Comparison of ENCODE assay signal across 9 mouse cellular contexts in the genomic region with DNA sequence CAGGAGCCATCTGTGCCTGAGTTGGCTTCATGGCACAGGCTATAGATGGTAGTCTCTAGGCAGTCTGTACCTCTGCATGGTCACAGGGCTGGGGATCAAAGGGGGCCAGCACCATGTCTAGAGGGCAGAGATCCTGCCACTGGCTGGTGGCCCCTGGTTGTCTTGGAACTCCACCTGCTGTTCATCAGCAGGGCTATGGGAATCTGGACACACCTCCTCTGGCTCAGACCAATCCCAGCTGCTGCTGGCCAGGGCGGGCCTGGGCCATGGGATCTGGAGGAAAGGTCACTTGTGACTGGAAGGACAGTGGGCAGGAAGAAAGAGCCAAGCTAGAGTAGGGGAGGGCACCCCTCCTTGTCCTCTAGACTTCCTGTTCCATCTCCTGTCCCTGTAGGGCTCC. TPM values are rescaled to one million over a fixed set of nuclear protein-coding genes. Genes with fewer than 3 reads are reported as not detected.
A peak's percentile ranks its signal among the peaks of the same experiment; 100 is the strongest.
DNase-seq lines count a peak whose midpoint lies in the region; ATAC-seq and TF ChIP-seq lines count a peak whose summit lies in the region.
"Had no signal": no experiment of that assay in that cellular context is flagged by ENCODE, and none has a peak within 500 bp of the region (broad histone marks: within the 10 kb centered on the region; RNA-seq: fewer than 3 reads in every experiment).

A gene (minus strand): TSS at position 156 of the 400 bp plus-strand sequence.

- no peaks in the 10 kb centered on the region for H3K9me3 ChIP-seq in hindbrain, embryonic 15.5 days
- H3K9me3 ChIP-seq in hindbrain, embryonic 11.5 days (ENCODE audit: control insufficient read depth, low read length): no peaks in the 10 kb centered on the region
- H3K9me3 ChIP-seq in heart, postnatal 0 days (replicated peaks; ENCODE audit: control insufficient read depth, low read length): no peaks in the 10 kb centered on the region

- peaks cover 8% of the 10 kb centered on the region; the same call in 1 of the 2 replicates for H3K79me2 ChIP-seq in liver, adult 2 months (ENCODE audit: control insufficient read depth, insufficient read depth, low read length)

- H3K27me3 ChIP-seq in hindbrain, embryonic 15.5 days: no peaks in the 10 kb centered on the region
- H3K27me3 ChIP-seq in hindbrain, embryonic 11.5 days (ENCODE audit: control insufficient read depth, insufficient read depth, low read length): no peaks in the 10 kb centered on the region
- H3K27me3 ChIP-seq in heart, postnatal 0 days (ENCODE audit: control insufficient read depth, insufficient read depth, low read length): no peaks in the 10 kb centered on the region
- H3K27me3 ChIP-seq in liver, adult 2 months (ENCODE audit: control insufficient read depth, insufficient read depth, low read length): no peaks in the 10 kb centered on the region

- no peak within 1 kb of the TSS for H3K27ac ChIP-seq in hindbrain, embryonic 15.5 days (replicated peaks)
- H3K27ac ChIP-seq in hindbrain, embryonic 11.5 days (ENCODE audit: low read depth, low read length): no peak within 1 kb of the TSS
- peak within 1 kb of the TSS; percentile 91 for H3K27ac ChIP-seq in heart, postnatal 0 days (ENCODE audit: low read depth)
- H3K27ac ChIP-seq in liver, adult 2 months (replicated peaks; ENCODE audit: insufficient read depth, low read depth, low read length): peak within 1 kb of the TSS; percentile 91

- no peak within 1 kb of the TSS for H3K4me2 ChIP-seq in hindbrain, embryonic 15.5 days
- no peak within 1 kb of the TSS for H3K4me2 ChIP-seq in hindbrain, embryonic 11.5 days (replicated peaks; ENCODE audit: low read depth, low read length)
- H3K4me2 ChIP-seq in heart, postnatal 0 days (ENCODE audit: low read depth, low read length): peak within 1 kb of the TSS; percentile 46

- H3K4me3 ChIP-seq in hindbrain, embryonic 15.5 days: no peak within 1 kb of the TSS
- H3K4me3 ChIP-seq in hindbrain, embryonic 11.5 days (ENCODE audit: low read depth, low read length): no peak within 1 kb of the TSS
- peak within 1 kb of the TSS; percentile 26; the same call in 1 of the 2 replicates for H3K4me3 ChIP-seq in heart, postnatal 0 days (ENCODE audit: low read depth, low read length)
- H3K4me3 ChIP-seq in liver, adult 2 months (ENCODE audit: insufficient read depth, low read depth, low read length): peak within 1 kb of the TSS; percentile 77
- H3K4me3 ChIP-seq: myocyte had no signal

- TF ChIP-seq CTCF in heart, postnatal 0 days (IDR thresholded peaks at IDR 0.05; ENCODE audit: low read depth): peak; percentile 32
- peak; percentile 33 for TF ChIP-seq CTCF in liver, adult 2 months (IDR thresholded peaks at IDR 0.05; ENCODE audit: low read depth, low read length)

- 59% methylated on average over 1 of the region's 1 CpGs for whole genome bisulfite sequencing in hindbrain, embryonic 15.5 days
- WGBS in hindbrain, embryonic 11.5 days: 50% methylated on average over 1 of the region's 1 CpGs
- 25% methylated on average over 1 of the region's 1 CpGs for WGBS in heart, postnatal 0 days
- 6% methylated on average over 1 of the region's 1 CpGs for WGBS in liver, adult 2 months

- no peak within 1 kb of the TSS for H3K9ac ChIP-seq in hindbrain, embryonic 15.5 days
- no peak within 1 kb of the TSS for H3K9ac ChIP-seq in hindbrain, embryonic 11.5 days (ENCODE audit: low read depth, low read length)
- H3K9ac ChIP-seq in heart, postnatal 0 days (replicated peaks; ENCODE audit: low read depth, low read length): no peak within 1 kb of the TSS; the same call in 1 of the 2 replicates
- peak within 1 kb of the TSS; percentile 80 for H3K9ac ChIP-seq in liver, adult 2 months (ENCODE audit: low read depth, low read length)

- no peak for DNase-seq in hindbrain, embryonic 11.5 days (ENCODE audit: low spot score)
- peak; percentile 25 for DNase-seq in brain, adult 2 months (ENCODE audit: low read depth, low spot score)
- peak; percentile 92 for DNase-seq in heart, postnatal 0 days (ENCODE audit: low spot score)
- peak; percentile 97 for DNase-seq in liver, adult 2 months (ENCODE audit: extremely low read depth, low read depth, low spot score)
- no peak for DNase-seq in urinary bladder, adult 18-20 months (ENCODE audit: low spot score in 2 of 2)
- no peak for DNase-seq in spleen, postnatal 4 days (ENCODE audit: low spot score in 2 of 2)

- ATAC-seq in hindbrain, embryonic 15.5 days (ENCODE audit: low FRiP score, low read depth): peak; percentile 35; the same call in 1 of the 2 replicates
- no peak for ATAC-seq in hindbrain, embryonic 11.5 days (ENCODE audit: low FRiP score)
- peak; percentile 94 for ATAC-seq in heart, postnatal 0 days (ENCODE audit: insufficient read depth, low read depth)
- no peak for ATAC-seq in CD4-positive, CD25-positive, alpha-beta regulatory T cell, adult 4 months

- H3K4me1 ChIP-seq in hindbrain, embryonic 15.5 days (replicated peaks): no peaks in the 10 kb centered on the region
- peaks cover 2% of the 10 kb centered on the region; the same call in 1 of the 2 replicates for H3K4me1 ChIP-seq in hindbrain, embryonic 11.5 days (replicated peaks; ENCODE audit: control insufficient read depth, insufficient read depth, low read length)
- peaks cover 10% of the 10 kb centered on the region for H3K4me1 ChIP-seq in heart, postnatal 0 days (ENCODE audit: control insufficient read depth, insufficient read depth)
- H3K4me1 ChIP-seq in liver, adult 2 months (ENCODE audit: control insufficient read depth, insufficient read depth, low read length): peaks cover 16% of the 10 kb centered on the region

- H3K36me3 ChIP-seq in hindbrain, embryonic 15.5 days: peaks cover 23% of the 10 kb centered on the region
- peaks cover 4% of the 10 kb centered on the region; the same call in 1 of the 2 replicates for H3K36me3 ChIP-seq in hindbrain, embryonic 11.5 days (ENCODE audit: control insufficient read depth, insufficient read depth, low read length)
- H3K36me3 ChIP-seq in heart, postnatal 0 days (replicated peaks; ENCODE audit: control insufficient read depth, insufficient read depth, low read length): peaks cover 32% of the 10 kb centered on the region
- H3K36me3 ChIP-seq in liver, adult 2 months (ENCODE audit: control insufficient read depth, insufficient read depth, low read length): no peaks in the 10 kb centered on the region

- TF ChIP-seq EP300 in heart, postnatal 0 days (IDR thresholded peaks at IDR 0.05; ENCODE audit: low read depth): peak; percentile 57; the same call in 1 of the 2 replicates

- TF ChIP-seq POLR2A in liver, adult 2 months (IDR thresholded peaks at IDR 0.05; ENCODE audit: extremely low read depth, insufficient read depth, low read length): peak; percentile 91; the same call in 1 of the 2 replicates

RNA-seq across cellular contexts. Expression of the gene that starts here (rescaled TPM):
- 0.19 and 0.28 TPM in 2 replicates for polyA plus RNA-seq in hindbrain, embryonic 15.5 days (2015; fragmentation: Nextera tagmentation; extraction: Ambion mirVana)
- not detected in 2 replicates for polyA plus RNA-seq in hindbrain, embryonic 11.5 days (2014; fragmentation: Nextera tagmentation; extraction: Ambion mirVana)
- 12.8 and 56.2 TPM in 2 replicates for total RNA-seq in heart, postnatal 0 days (2014; rRNA removed; ENCODE audit: low replicate concordance)
- polyA plus RNA-seq in heart, postnatal 0 days (2015; fragmentation: Nextera tagmentation; extraction: Ambion mirVana): 17.9 and 20.6 TPM in 2 replicates
- 10.2 and 10.6 TPM in 2 replicates for total RNA-seq in liver, adult 2 months (2014; rRNA removed)
- 5.1 and 10.3 TPM in 2 replicates for polyA plus RNA-seq in liver, adult 2 months (2012; rRNA removed)
- not detected for polyA plus RNA-seq in CD4-positive, CD25-positive, alpha-beta regulatory T cell, adult 4 months (2017; shearing (Covaris generic))

Comparison
In these comparisons a context has a peak if more than half of its experiments do, and no peak if none do; other contexts are left out.
1. Peak in ATAC-seq in hindbrain, embryonic 15.5 days; RNA of the gene not detected or under 1 TPM.
2. H3K27ac ChIP-seq: peak in heart, postnatal 0 days (single experiment) and liver, adult 2 months (single experiment); none in hindbrain, embryonic 15.5 days (single experiment) and hindbrain, embryonic 11.5 days (single experiment).
3. H3K4me3 ChIP-seq: peak in heart, postnatal 0 days (single experiment) and liver, adult 2 months (single experiment); none in hindbrain, embryonic 15.5 days (single experiment) and hindbrain, embryonic 11.5 days (single experiment).
4. DNase-seq: peak in brain, adult 2 months (single experiment), heart, postnatal 0 days (single experiment) and liver, adult 2 months (single experiment); none in hindbrain, embryonic 11.5 days (single experiment), urinary bladder, adult 18-20 months (0 of 2) and spleen, postnatal 4 days (0 of 2).